Mouse (Mus musculus) stomach, embryonic 15.5 days (tissue): ENCODE data around the gene Xkr7. TPM values are rescaled to one million over a fixed set of nuclear protein-coding genes. Genes with fewer than 3 reads are reported as not detected.

Experiments used
- ATAC-seq: fragments of 200-750 bp; cut with Nextera tagmentation; 2 replicates; pipeline ENCODE4 v1.8.0; 2017; ENCODE audit warnings: low read depth, moderate number of reproducible peaks, moderate TSS enrichment; ENCODE audit not compliant: insufficient read depth, low FRiP score
- H3K27ac ChIP-seq: fragments of 300-500 bp; sonication (generic); 2 replicates; pipeline ENCODE4 v1.5.1; 2015; ENCODE audit warnings: mild to moderate bottlenecking, inconsistent platforms
- H3K27me3 ChIP-seq: fragments of 300-500 bp; sonication (generic); replicated peaks from 2 replicates; pipeline ENCODE4 v1.6.1; 2015; ENCODE audit warnings: inconsistent platforms
- H3K36me3 ChIP-seq: fragments of 300-500 bp; sonication (generic); 2 replicates; pipeline ENCODE4 v1.6.1; 2015; ENCODE audit warnings: inconsistent platforms
- H3K4me1 ChIP-seq: fragments of 300-500 bp; sonication (generic); 2 replicates; pipeline ENCODE4 v1.6.1; 2015; ENCODE audit warnings: inconsistent platforms
- H3K4me2 ChIP-seq: fragments of 300-500 bp; sonication (generic); 2 replicates; pipeline ENCODE4 v1.6.1; 2015; ENCODE audit warnings: mild to moderate bottlenecking, inconsistent platforms
- H3K4me3 ChIP-seq: fragments of 300-500 bp; sonication (generic); replicated peaks from 2 replicates; pipeline ENCODE4 v1.5.1; 2015; ENCODE audit warnings: inconsistent platforms
- H3K9ac ChIP-seq: fragments of 300-500 bp; sonication (generic); 2 replicates; pipeline ENCODE4 v1.6.1; 2015; ENCODE audit warnings: inconsistent platforms
- H3K9me3 ChIP-seq: fragments of 300-500 bp; sonication (generic); 2 replicates; pipeline ENCODE4 v1.6.1; 2016; ENCODE audit warnings: inconsistent platforms
- whole genome bisulfite sequencing: fragments of 180-500 bp; shearing (Covaris S2); methylation state at CpG from one replicate; pipeline ENCODE4 v1.1.7; 2015; 5-methylcytosine and 5-hydroxymethylcytosine counted together
- polyA plus RNA-seq: library from polyadenylated mRNA; unstranded; fragments of >200 nt; fragmentation: Nextera tagmentation; extraction: Ambion mirVana; gene quantifications from 2 replicates; pipeline ENCODE4 v1.2.1, GENCODE M21; 2015

The Xkr7 gene
- polyA plus RNA-seq, 1 experiment from 2014 or later: 0.09 TPM

DNA sequence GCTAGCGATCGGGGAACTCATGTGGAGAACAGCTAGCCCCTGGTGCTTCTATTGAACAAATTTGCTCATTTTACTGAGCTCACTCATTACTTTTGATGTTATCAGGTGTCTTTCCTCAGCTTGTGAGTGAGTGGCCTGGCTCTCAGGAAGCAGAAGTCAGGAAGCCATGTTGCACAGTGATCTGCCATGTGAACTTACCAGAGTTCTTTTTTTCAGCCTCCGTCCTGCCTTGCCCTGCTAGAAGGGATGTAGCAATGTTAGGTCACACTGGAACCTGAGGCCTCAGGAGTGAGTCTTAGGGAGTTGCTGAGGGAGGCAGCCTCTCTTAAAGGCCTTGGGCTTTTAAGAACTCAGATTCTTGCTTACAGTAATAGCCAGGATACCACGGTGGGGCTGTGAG lies 52.2 kb downstream of the Xkr7 start:
- 67% methylated on average over 4 of the region's 4 CpGs for WGBS
- H3K4me1 ChIP-seq: no peaks in the 10 kb centered on the region
- no peak for ATAC-seq

DNA sequence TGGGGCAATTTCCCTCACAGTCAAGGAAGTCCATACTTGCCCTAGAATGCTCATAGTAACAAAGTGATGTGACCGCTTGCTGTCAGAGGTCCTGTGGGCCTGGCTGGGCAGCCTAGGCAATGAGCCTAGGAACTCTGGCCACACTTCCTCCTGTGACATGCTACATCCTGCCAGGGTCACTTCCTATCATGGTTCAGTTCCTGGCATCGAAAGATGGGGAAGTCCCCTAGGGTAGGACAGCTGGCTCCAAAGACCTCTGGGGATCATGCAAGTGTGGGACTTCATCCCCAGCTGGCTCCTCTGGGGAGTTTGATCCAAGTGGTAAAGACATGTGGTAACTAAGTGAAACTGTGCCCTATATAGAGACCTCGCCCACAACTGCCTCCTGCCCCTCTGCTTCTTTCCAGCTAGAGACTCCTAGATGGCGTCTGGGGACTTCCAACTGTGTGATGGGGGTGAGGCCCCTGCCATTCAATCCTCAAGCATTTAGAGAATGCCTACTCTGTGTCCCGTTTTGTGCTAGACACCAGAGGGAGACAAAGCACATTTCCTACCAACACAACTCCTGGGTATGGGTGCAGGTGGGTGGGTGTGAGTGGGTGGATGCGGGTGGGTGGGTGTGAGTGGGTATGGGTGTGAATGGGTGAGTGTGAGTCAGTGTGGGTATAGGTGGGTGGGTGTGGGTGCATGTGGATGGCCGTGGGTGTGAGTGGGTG lies 52.8 kb downstream of the Xkr7 start:
- H3K27me3 ChIP-seq: no peaks in the 10 kb centered on the region
- no peaks in the 10 kb centered on the region for H3K9me3 ChIP-seq
- ATAC-seq: no peak
- no peak overlapping the region for H3K9ac ChIP-seq
- H3K4me2 ChIP-seq: no peak overlapping the region
- no peak overlapping the region for H3K4me3 ChIP-seq
- no peaks in the 10 kb centered on the region for H3K36me3 ChIP-seq
- no peak overlapping the region for H3K27ac ChIP-seq
- whole genome bisulfite sequencing: 60% methylated on average over 7 of the region's 7 CpGs
- H3K4me1 ChIP-seq: no peaks in the 10 kb centered on the region

More for the DNA sequence above, 52.2 kb downstream of the Xkr7 start:
- H3K27ac ChIP-seq: no peak overlapping the region
- no peak overlapping the region for H3K9ac ChIP-seq
- no peak overlapping the region for H3K4me2 ChIP-seq
- H3K36me3 ChIP-seq: no peaks in the 10 kb centered on the region
- no peaks in the 10 kb centered on the region for H3K27me3 ChIP-seq
- no peak overlapping the region for H3K4me3 ChIP-seq
- H3K9me3 ChIP-seq: no peaks in the 10 kb centered on the region

GRCm38 (mm10) chr2:153085556-153085955 lies 53.9 kb downstream of the Xkr7 start:
- Histone ChIP-seq H3K27me3 (no peaks in the 10 kb centered on the region), H3K4me3 (no peak overlapping the region), H3K36me3 (no peaks in the 10 kb centered on the region), H3K9me3 (no peaks in the 10 kb centered on the region), H3K4me1 (no peaks in the 10 kb centered on the region), H3K4me2 (no peak overlapping the region), H3K27ac (no peak overlapping the region), H3K9ac (no peak overlapping the region)
- 73% methylated on average over 6 of the region's 6 CpGs for WGBS
- no peak for ATAC-seq

DNA sequence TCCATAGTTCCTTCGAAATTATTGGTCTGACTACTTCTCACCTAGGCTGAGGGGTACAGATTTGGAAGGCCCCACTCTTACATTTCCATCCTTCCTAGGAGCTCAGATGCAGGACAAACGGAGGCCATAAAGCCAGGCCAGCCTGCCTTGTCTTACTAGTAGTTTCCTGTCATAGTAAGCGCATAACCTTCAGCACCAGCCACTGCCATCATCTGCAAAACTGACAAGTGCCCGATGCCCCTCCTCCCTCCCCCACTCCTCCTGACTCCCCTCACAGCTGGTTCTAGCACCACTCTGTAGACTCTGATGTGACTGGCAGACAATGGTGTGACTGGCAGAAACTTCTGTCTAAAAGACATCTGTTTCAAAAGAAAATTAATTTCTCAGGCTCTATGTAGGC lies 54.5 kb downstream of the Xkr7 start:
- Histone ChIP-seq H3K36me3 (no peaks in the 10 kb centered on the region), H3K27me3 (no peaks in the 10 kb centered on the region), H3K27ac (no peak overlapping the region), H3K4me2 (no peak overlapping the region), H3K4me1 (no peaks in the 10 kb centered on the region), H3K9ac (no peak overlapping the region), H3K9me3 (no peaks in the 10 kb centered on the region), H3K4me3 (no peak overlapping the region)
- WGBS: 81% methylated on average over 4 of the region's 4 CpGs
- no peak for ATAC-seq

GRCm38 (mm10) chr2:153087091-153087490 lies 55.4 kb downstream of the Xkr7 start:
- Histone ChIP-seq H3K9me3 (no peaks in the 10 kb centered on the region), H3K27ac (no peak overlapping the region), H3K36me3 (no peaks in the 10 kb centered on the region), H3K4me3 (no peak overlapping the region), H3K9ac (no peak overlapping the region), H3K4me2 (no peak overlapping the region), H3K4me1 (no peaks in the 10 kb centered on the region), H3K27me3 (no peaks in the 10 kb centered on the region)
- WGBS: 89% methylated on average over 10 of the region's 10 CpGs
- ATAC-seq: no peak

- H3K27me3 ChIP-seq: no peaks in the 10 kb centered on the region
These were observed 57.7 kb downstream of the Xkr7 start for GRCm38 (mm10) chr2:153089316-153089715.

GRCm38 (mm10) chr2:153090551-153091165 lies 59.0 kb downstream of the Xkr7 start:
- H3K9ac ChIP-seq: no peak overlapping the region
- H3K9me3 ChIP-seq: no peaks in the 10 kb centered on the region
- H3K4me3 ChIP-seq: no peak overlapping the region
- no peaks in the 10 kb centered on the region for H3K4me1 ChIP-seq
- H3K4me2 ChIP-seq: no peak overlapping the region
- no peaks in the 10 kb centered on the region for H3K27me3 ChIP-seq
- H3K36me3 ChIP-seq: no peaks in the 10 kb centered on the region
- 28% methylated on average over 10 of the region's 10 CpGs for WGBS
- no peak for ATAC-seq
- no peak overlapping the region for H3K27ac ChIP-seq

More at GRCm38 (mm10) chr2:153089316-153089715, 57.7 kb downstream of the Xkr7 start:
- Histone ChIP-seq H3K4me3 (no peak overlapping the region), H3K27ac (no peak overlapping the region), H3K36me3 (no peaks in the 10 kb centered on the region), H3K9ac (no peak overlapping the region), H3K4me2 (no peak overlapping the region), H3K9me3 (no peaks in the 10 kb centered on the region), H3K4me1 (no peaks in the 10 kb centered on the region)
- no peak for ATAC-seq
- 56% methylated on average over 2 of the region's 2 CpGs for WGBS

Other genes with a start within 250 kb of the Xkr7 start
- 69.8 and 75.7 TPM in 2 replicates for gene Bcl2l1, start 200.1 kb upstream of the Xkr7 start, polyA plus RNA-seq
- 66.5 TPM in 2 replicates for gene Tpx2, start 183.9 kb upstream of the Xkr7 start, polyA plus RNA-seq
- gene Mylk2, start 120.5 kb upstream of the Xkr7 start, polyA plus RNA-seq: 0.08 and 0.19 TPM in 2 replicates
- 3.1 and 4.3 TPM in 2 replicates for gene Foxs1, start 98.6 kb upstream of the Xkr7 start, polyA plus RNA-seq
- gene Dusp15, start 80.2 kb upstream of the Xkr7 start, polyA plus RNA-seq: 0.23 and 0.45 TPM in 2 replicates
- 0.21 and 0.35 TPM in 2 replicates for gene Ttll9, start 69.4 kb upstream of the Xkr7 start, polyA plus RNA-seq
- 98.9 and 101 TPM in 2 replicates for gene Pdrg1, start 16.4 kb upstream of the Xkr7 start, polyA plus RNA-seq
- 1.7 and 1.9 TPM in 2 replicates for gene Ccm2l, start 34.1 kb downstream of the Xkr7 start, polyA plus RNA-seq
- gene Hck, start 76.6 kb downstream of the Xkr7 start, polyA plus RNA-seq: 6.5 and 6.8 TPM in 2 replicates
- 80.5 and 85.6 TPM in 2 replicates for gene Tm9sf4, start 129.5 kb downstream of the Xkr7 start, polyA plus RNA-seq
- 8.6 and 9.9 TPM in 2 replicates for gene Tspyl3, start 193.6 kb downstream of the Xkr7 start, polyA plus RNA-seq
- 20.5 and 25.6 TPM in 2 replicates for gene Plagl2, start 209.6 kb downstream of the Xkr7 start, polyA plus RNA-seq
- 8.8 and 9.0 TPM in 2 replicates for gene Pofut1, start 209.7 kb downstream of the Xkr7 start, polyA plus RNA-seq